Mouse (Mus musculus): ENCODE measurements at regions not wholly inside any gene's neighbourhood (a gene's known extent, or its start where the extent isn't known, plus 50 kb on each side); places are given as distances from the start of the nearest gene placed in this dataset.
"Not testable (repeated sequence)": the region's sequence is repeated elsewhere in the genome, so short reads cannot be mapped to it uniquely, and the experiment has no call there.

DNA sequence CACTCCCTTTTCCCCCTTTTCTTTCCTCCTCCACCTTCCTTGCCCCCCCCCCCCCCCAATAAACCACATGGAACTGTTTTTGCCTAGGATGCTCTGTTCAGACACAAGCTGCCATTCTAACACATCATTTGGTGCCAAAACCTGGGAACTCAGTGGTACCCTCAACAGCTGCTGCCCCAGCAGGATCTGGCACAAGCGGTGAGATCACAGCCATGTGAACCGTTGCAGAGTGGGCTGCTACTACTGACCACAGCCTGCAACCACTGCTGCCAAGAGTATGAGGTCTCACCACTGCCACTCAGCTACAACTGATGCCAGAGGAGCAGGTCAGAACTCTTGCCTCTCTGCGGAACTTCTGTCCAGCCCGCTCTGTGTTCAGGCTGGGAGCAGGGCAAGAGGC is 206.2 kb downstream of the Pcsk1 start:
- no peaks in the 10 kb centered on the region for H3K9me3 ChIP-seq (ENCODE audit: control insufficient read depth, low read length)
- H3K36me3 ChIP-seq (ENCODE audit: control insufficient read depth, insufficient read depth, low read length): no peaks in the 10 kb centered on the region
- WGBS: 90% methylated on average over 4 of the region's 4 CpGs
- H3K9ac ChIP-seq (ENCODE audit: low read length): no peak overlapping the region
- H3K4me2 ChIP-seq (ENCODE audit: low read depth, severe bottlenecking): no peak overlapping the region
- ATAC-seq (ENCODE audit: insufficient number of reproducible peaks, low FRiP score, low TSS enrichment, low read depth): no peak
- H3K4me3 ChIP-seq (ENCODE audit: low read depth, low read length): no peak overlapping the region
- no peak for DNase-seq (ENCODE audit: low spot score)
- H3K27me3 ChIP-seq (ENCODE audit: control insufficient read depth, insufficient read depth, low read length): no peaks in the 10 kb centered on the region
- no peaks in the 10 kb centered on the region for H3K4me1 ChIP-seq (ENCODE audit: control insufficient read depth, insufficient read depth, low read length)
- no peak overlapping the region for H3K27ac ChIP-seq (replicated peaks; ENCODE audit: low read depth, low read length)

DNA sequence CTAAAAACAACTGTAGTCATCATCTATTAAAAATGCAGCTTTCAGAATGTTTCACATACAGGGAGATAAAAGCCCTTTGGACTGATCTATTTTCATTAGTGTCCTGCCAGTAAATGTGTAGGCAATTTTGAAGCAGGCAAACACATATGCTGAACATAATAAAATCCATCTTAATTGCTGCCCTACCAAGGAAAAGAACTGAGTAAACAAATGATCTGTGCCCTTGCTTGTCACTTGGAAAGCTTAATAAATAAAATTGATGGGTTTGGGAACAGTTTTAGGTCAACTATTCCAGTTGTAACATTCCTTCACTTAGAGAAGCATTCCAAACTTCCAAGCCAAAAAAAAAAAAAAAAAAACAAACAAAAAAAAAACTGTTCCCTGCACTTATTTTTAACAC is 230.2 kb downstream of the Pcsk1 start:
- H3K4me1 ChIP-seq (ENCODE audit: control insufficient read depth, insufficient read depth, low read length): no peaks in the 10 kb centered on the region
- no peak overlapping the region for H3K4me3 ChIP-seq (ENCODE audit: low read depth, low read length)
- DNase-seq (ENCODE audit: low spot score): no peak
- no peaks in the 10 kb centered on the region for H3K9me3 ChIP-seq (ENCODE audit: control insufficient read depth, low read length)
- no peak overlapping the region for H3K4me2 ChIP-seq (ENCODE audit: low read depth, severe bottlenecking)
- ATAC-seq (ENCODE audit: insufficient number of reproducible peaks, low FRiP score, low TSS enrichment, low read depth): no peak
- no peaks in the 10 kb centered on the region for H3K27me3 ChIP-seq (ENCODE audit: control insufficient read depth, insufficient read depth, low read length)
- H3K9ac ChIP-seq (ENCODE audit: low read length): no peak overlapping the region
- no peak overlapping the region for H3K27ac ChIP-seq (replicated peaks; ENCODE audit: low read depth, low read length)
- H3K36me3 ChIP-seq (ENCODE audit: control insufficient read depth, insufficient read depth, low read length): no peaks in the 10 kb centered on the region

DNA sequence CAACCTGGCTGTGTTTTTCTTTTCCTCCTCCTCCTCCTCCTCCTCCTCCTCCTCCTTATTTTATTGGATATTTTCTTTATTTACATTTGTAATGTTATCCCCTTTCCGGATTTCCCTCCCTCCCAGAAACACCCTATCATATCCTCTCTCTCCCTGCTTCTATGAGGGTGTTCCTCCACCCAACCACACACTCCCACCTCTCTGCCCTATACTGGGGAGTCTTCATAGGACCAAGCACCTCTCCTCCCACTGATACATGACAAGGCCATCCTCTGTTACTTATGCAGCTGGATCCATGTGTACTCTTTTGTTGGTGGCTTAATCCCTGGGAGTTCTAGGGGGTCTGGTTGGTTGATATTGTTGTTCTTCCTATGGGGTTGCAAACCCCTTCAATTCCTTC is 230.6 kb downstream of the Pcsk1 start:
- Histone ChIP-seq H3K27me3 (ENCODE audit: control insufficient read depth, insufficient read depth, low read length) (no peaks in the 10 kb centered on the region), H3K9ac (ENCODE audit: low read length) (no peak overlapping the region), H3K9me3 (ENCODE audit: control insufficient read depth, low read length) (no peaks in the 10 kb centered on the region), H3K36me3 (ENCODE audit: control insufficient read depth, insufficient read depth, low read length) (no peaks in the 10 kb centered on the region), H3K4me3 (ENCODE audit: low read depth, low read length) (no peak overlapping the region), H3K27ac (replicated peaks; ENCODE audit: low read depth, low read length) (no peak overlapping the region), H3K4me1 (ENCODE audit: control insufficient read depth, insufficient read depth, low read length) (no peaks in the 10 kb centered on the region), H3K4me2 (ENCODE audit: low read depth, severe bottlenecking) (no peak overlapping the region)
- DNase-seq (ENCODE audit: low spot score) (no peak), ATAC-seq (ENCODE audit: insufficient number of reproducible peaks, low FRiP score, low TSS enrichment, low read depth) (no peak)
- 44% methylated on average over 1 of the region's 1 CpGs for WGBS

DNA sequence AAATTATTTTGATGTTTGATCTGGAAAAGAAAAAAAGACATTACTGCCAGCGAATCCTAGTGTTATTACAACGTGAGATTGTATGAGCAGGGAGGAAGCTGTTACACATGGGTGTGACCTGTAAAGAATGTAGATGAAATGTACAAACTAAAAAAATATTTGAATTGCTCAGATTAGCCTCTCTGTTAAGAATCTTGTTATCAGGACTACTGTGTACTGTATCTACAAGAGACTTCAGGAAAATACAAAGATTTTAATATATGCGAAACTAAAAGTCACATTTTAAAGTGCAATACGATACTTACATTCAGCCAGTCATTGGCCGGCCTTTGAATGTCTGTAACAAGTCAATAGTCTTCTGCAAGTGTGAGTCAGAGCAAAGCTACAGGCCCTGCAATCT is 247.4 kb downstream of the Pcsk1 start:
- no peak overlapping the region for H3K9ac ChIP-seq (ENCODE audit: low read length)
- no peaks in the 10 kb centered on the region for H3K9me3 ChIP-seq (ENCODE audit: control insufficient read depth, low read length)
- no peaks in the 10 kb centered on the region for H3K36me3 ChIP-seq (ENCODE audit: control insufficient read depth, insufficient read depth, low read length)
- no peak overlapping the region for H3K4me2 ChIP-seq (ENCODE audit: low read depth, severe bottlenecking)
- WGBS: 89% methylated on average over 5 of the region's 5 CpGs
- no peak overlapping the region for H3K4me3 ChIP-seq (ENCODE audit: low read depth, low read length)
- no peak for DNase-seq (ENCODE audit: low spot score)
- no peaks in the 10 kb centered on the region for H3K4me1 ChIP-seq (ENCODE audit: control insufficient read depth, insufficient read depth, low read length)
- no peaks in the 10 kb centered on the region for H3K27me3 ChIP-seq (ENCODE audit: control insufficient read depth, insufficient read depth, low read length)
- ATAC-seq (ENCODE audit: insufficient number of reproducible peaks, low FRiP score, low TSS enrichment, low read depth): no peak
- no peak overlapping the region for H3K27ac ChIP-seq (replicated peaks; ENCODE audit: low read depth, low read length)

- H3K36me3 ChIP-seq (ENCODE audit: control insufficient read depth, insufficient read depth, low read length): no peaks in the 10 kb centered on the region
- no peak for DNase-seq (ENCODE audit: low spot score)
- no peaks in the 10 kb centered on the region for H3K4me1 ChIP-seq (ENCODE audit: control insufficient read depth, insufficient read depth, low read length)
- ATAC-seq (ENCODE audit: insufficient number of reproducible peaks, low FRiP score, low TSS enrichment, low read depth): no peak
- no peak overlapping the region for H3K4me3 ChIP-seq (ENCODE audit: low read depth, low read length)
- WGBS: 80% methylated on average over 7 of the region's 7 CpGs
- no peaks in the 10 kb centered on the region for H3K27me3 ChIP-seq (ENCODE audit: control insufficient read depth, insufficient read depth, low read length)
- H3K9ac ChIP-seq (ENCODE audit: low read length): no peak overlapping the region
- H3K27ac ChIP-seq (replicated peaks; ENCODE audit: low read depth, low read length): no peak overlapping the region
- no peaks in the 10 kb centered on the region for H3K9me3 ChIP-seq (ENCODE audit: control insufficient read depth, low read length)
- H3K4me2 ChIP-seq (ENCODE audit: low read depth, severe bottlenecking): no peak overlapping the region
These were observed 253.8 kb downstream of the Pcsk1 start for GRCm38 (mm10) chr13:75343422-75343821.

DNA sequence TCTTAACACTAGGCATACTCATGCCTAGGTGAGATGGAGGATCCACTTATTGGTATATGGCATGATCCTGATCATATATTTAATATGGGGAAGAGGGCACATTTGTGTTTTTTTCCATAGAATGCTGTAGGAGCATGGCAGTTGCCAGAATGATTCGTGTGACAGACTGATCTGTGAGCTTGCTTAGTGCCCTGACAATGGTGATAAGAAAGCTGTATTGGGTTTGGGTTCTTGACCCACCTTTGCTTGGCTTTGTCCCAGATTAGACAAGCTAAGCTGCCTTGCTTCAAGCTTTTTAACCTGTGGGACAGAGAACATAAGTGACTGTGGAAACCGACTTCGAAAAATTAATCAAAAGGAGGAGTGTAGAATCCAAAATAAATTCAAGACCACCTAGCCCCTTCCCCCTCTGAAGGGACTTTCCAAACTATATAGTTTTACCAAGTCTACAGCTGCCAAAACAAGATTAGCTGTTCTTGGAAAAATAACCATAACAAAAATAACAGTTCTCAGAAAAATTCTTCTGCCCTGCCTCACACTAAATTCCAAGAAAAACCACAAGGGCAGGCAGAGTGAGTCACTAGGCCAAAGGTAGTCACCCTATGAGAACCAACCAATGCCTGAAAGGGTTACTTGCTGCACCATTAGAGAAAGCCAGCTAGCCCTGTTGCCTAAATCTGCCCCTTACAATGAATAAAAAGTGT is 277.2 kb downstream of the Pcsk1 start:
- Histone ChIP-seq H3K27me3 (ENCODE audit: control insufficient read depth, insufficient read depth, low read length) (no peaks in the 10 kb centered on the region), H3K4me1 (ENCODE audit: control insufficient read depth, insufficient read depth, low read length) (no peaks in the 10 kb centered on the region), H3K36me3 (ENCODE audit: control insufficient read depth, insufficient read depth, low read length) (no peaks in the 10 kb centered on the region), H3K4me2 (ENCODE audit: low read depth, severe bottlenecking) (no peak overlapping the region), H3K4me3 (ENCODE audit: low read depth, low read length) (no peak overlapping the region), H3K9ac (ENCODE audit: low read length) (no peak overlapping the region), H3K9me3 (ENCODE audit: control insufficient read depth, low read length) (no peaks in the 10 kb centered on the region), H3K27ac (replicated peaks; ENCODE audit: low read depth, low read length) (no peak overlapping the region)
- DNase-seq (ENCODE audit: low spot score) (no peak), ATAC-seq (ENCODE audit: insufficient number of reproducible peaks, low FRiP score, low TSS enrichment, low read depth) (no peak)
- 90% methylated on average over 3 of the region's 3 CpGs for WGBS

DNA sequence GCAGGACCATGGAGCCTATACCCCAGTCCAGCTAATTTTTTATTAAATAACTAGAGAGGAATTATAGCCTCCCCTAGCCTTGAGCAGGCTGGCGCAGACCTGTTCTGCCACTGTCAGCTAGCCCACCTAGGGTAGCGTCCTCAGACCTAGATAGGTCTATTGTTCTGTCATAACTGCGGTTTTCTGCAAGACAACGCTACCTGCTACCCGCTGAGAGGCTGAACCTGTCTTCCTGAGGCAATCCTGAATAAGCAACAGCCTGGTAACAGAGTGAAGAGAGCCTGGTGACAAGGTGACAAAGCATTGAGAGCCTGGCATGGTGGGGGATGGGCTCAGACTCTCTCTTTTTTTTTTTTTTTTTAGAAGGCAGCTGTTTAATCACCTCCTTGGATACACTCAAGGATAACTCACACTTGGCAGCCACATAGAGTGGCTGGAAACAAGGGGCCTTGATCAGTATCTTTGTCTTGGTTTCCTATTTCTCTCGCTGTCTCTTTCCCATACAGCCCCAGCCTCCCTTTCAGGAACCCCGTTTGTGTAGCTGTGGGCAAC is 278.7 kb downstream of the Pcsk1 start:
- no peaks in the 10 kb centered on the region for H3K27me3 ChIP-seq (ENCODE audit: control insufficient read depth, insufficient read depth, low read length)
- ATAC-seq (ENCODE audit: insufficient number of reproducible peaks, low FRiP score, low TSS enrichment, low read depth) (no peak), DNase-seq (ENCODE audit: low spot score) (no peak)
- no peak overlapping the region for H3K4me3 ChIP-seq (ENCODE audit: low read depth, low read length)
- 71% methylated on average over 7 of the region's 7 CpGs for WGBS
- H3K9me3 ChIP-seq (ENCODE audit: control insufficient read depth, low read length): no peaks in the 10 kb centered on the region
- H3K27ac ChIP-seq (replicated peaks; ENCODE audit: low read depth, low read length): no peak overlapping the region
- H3K9ac ChIP-seq (ENCODE audit: low read length): no peak overlapping the region
- no peaks in the 10 kb centered on the region for H3K36me3 ChIP-seq (ENCODE audit: control insufficient read depth, insufficient read depth, low read length)
- no peaks in the 10 kb centered on the region for H3K4me1 ChIP-seq (ENCODE audit: control insufficient read depth, insufficient read depth, low read length)
- no peak overlapping the region for H3K4me2 ChIP-seq (ENCODE audit: low read depth, severe bottlenecking)

DNA sequence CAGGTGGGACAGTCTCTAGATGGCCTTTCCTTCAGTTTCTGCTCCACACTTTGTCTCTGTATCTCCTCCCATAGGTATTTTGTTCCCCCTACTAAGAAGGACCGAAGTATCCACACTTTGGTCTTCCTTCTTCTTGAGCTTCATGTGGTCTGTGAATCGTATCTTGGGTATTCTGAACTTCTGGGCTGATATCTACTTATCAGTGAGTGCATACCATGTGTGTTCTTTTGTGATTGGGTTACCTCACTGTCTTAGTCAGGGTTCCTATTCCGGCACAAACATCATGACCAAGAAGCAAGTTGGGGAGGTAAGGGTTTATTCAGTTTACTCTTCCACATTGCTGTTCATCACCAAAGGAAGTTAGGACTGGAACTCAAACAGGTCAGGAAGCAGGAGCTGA is 287.5 kb downstream of the Pcsk1 start:
- not testable (repeated sequence) for H3K36me3 ChIP-seq (ENCODE audit: control insufficient read depth, insufficient read depth, low read length); H3K4me2 ChIP-seq (ENCODE audit: low read depth, severe bottlenecking); H3K4me3 ChIP-seq (ENCODE audit: low read depth, low read length); H3K9ac ChIP-seq (ENCODE audit: low read length); H3K9me3 ChIP-seq (ENCODE audit: control insufficient read depth, low read length); ATAC-seq (ENCODE audit: insufficient number of reproducible peaks, low FRiP score, low TSS enrichment, low read depth); H3K4me1 ChIP-seq (ENCODE audit: control insufficient read depth, insufficient read depth, low read length); H3K27ac ChIP-seq (replicated peaks; ENCODE audit: low read depth, low read length); H3K27me3 ChIP-seq (ENCODE audit: control insufficient read depth, insufficient read depth, low read length); DNase-seq (ENCODE audit: low spot score)
- 90% methylated on average over 3 of the region's 3 CpGs for WGBS

DNA sequence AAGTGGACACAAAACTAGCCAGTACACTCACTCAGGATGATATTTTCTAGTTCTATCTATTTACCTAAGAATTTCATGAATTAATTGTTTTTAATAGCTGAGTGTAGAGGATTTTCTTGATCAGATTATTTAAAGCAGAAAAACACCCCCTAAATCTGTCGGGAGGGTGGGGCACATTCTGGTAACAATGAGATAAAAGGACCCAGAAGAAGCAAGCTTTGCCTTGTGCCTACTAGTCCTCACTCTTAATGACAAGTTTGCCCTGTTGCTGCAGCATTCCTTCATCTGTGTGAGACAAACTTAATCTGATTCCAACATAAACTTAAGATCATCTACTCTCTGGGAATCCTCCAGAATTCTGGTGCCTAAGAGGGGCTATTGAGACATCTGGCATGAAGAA is 288.1 kb downstream of the Pcsk1 start:
- no peak overlapping the region for H3K27ac ChIP-seq (replicated peaks; ENCODE audit: low read depth, low read length)
- no peaks in the 10 kb centered on the region for H3K27me3 ChIP-seq (ENCODE audit: control insufficient read depth, insufficient read depth, low read length)
- no peak overlapping the region for H3K9ac ChIP-seq (ENCODE audit: low read length)
- WGBS: 84% methylated on average over 1 of the region's 1 CpGs
- H3K4me3 ChIP-seq (ENCODE audit: low read depth, low read length): no peak overlapping the region
- H3K36me3 ChIP-seq (ENCODE audit: control insufficient read depth, insufficient read depth, low read length): no peaks in the 10 kb centered on the region
- no peaks in the 10 kb centered on the region for H3K9me3 ChIP-seq (ENCODE audit: control insufficient read depth, low read length)
- DNase-seq (ENCODE audit: low spot score) (no peak), ATAC-seq (ENCODE audit: insufficient number of reproducible peaks, low FRiP score, low TSS enrichment, low read depth) (no peak)
- H3K4me1 ChIP-seq (ENCODE audit: control insufficient read depth, insufficient read depth, low read length): no peaks in the 10 kb centered on the region
- no peak overlapping the region for H3K4me2 ChIP-seq (ENCODE audit: low read depth, severe bottlenecking)

Data from limb, embryonic 11.5 days (tissue).